Mouse (Mus musculus): ENCODE data around the gene Ush1g. TPM values are rescaled to one million over a fixed set of nuclear protein-coding genes. Genes with fewer than 3 reads are reported as not detected.

The Ush1g gene
- polyA plus RNA-seq, 1 experiment from 2014 or later: 0.26 TPM

DNA sequence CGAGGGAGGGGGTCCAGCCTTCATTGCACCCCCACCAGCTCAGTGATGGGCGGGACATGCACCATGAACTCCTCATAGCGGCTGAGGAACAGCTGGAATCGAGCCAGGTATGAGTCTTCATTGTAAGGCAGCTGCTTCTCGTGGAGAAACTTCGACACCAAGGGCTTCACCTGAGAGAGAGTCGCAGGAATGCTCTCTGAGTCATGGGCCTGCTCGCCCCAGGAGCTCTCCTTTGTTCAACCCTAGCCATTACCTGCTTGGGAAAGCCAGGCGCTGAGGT is 38.4 kb downstream of the Ush1g start:
- H3K36me3 ChIP-seq: no peaks in the 10 kb centered on the region
- H3K9me3 ChIP-seq: no peaks in the 10 kb centered on the region
- H3K27me3 ChIP-seq (ENCODE audit: insufficient read depth, poor library complexity, severe bottlenecking): no peaks in the 10 kb centered on the region
- no peak for DNase-seq (ENCODE audit: low spot score)
- H3K27ac ChIP-seq: no peak overlapping the region
- no peak overlapping the region for H3K4me3 ChIP-seq
- 73% methylated on average over 9 of the region's 9 CpGs for WGBS
- H3K4me1 ChIP-seq: peaks cover 24% of the 10 kb centered on the region

DNA sequence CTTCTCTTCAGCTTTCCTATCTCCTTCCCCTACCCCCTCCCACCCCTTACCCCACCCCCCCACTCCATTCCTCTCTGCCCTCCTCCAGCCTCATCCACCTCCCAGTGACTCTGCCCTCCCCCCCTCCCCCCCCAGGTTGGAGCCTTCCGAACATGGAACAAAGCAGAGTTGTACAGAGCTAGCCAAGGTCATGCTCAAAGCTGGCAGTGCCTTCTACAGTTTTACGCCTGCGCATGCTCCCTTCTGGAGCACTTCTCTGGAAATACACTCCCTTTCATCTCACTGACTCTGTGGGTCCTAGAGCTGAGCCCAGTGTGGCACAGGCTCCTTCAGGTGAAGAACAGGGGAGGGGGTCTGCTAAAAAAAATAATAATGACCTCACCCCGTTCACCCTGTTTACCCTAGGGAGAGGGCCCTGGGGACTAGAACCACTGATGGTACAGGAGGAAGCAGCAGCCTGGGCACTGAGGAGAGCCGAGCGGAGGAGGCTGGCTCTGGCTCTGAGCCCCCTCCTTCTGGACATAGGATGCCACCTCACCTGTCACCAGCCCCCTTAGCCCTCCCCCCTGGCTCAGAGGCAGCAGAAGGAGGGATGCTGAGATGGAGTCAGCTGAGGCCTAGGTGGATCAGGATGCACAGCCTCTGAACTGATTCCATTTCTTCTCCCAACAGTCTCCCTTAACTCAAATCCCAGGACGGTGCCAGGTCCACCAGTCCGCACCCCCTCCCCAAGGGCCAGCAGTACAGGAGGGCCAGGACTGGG is 38.9 kb downstream of the Ush1g start:
- H3K4me3 ChIP-seq: no peak overlapping the region
- H3K9me3 ChIP-seq: no peaks in the 10 kb centered on the region
- 79% methylated on average over 8 of the region's 8 CpGs for WGBS
- H3K27me3 ChIP-seq (ENCODE audit: insufficient read depth, poor library complexity, severe bottlenecking): no peaks in the 10 kb centered on the region
- H3K36me3 ChIP-seq: no peaks in the 10 kb centered on the region
- no peak for DNase-seq (ENCODE audit: low spot score)
- H3K27ac ChIP-seq: peak overlapping the region; percentile 30; the same call in 1 of the 2 replicates
- H3K4me1 ChIP-seq: peaks cover 27% of the 10 kb centered on the region

GRCm38 (mm10) chr11:115282295-115282694 is 39.5 kb downstream of the Ush1g start:
- Histone ChIP-seq H3K36me3 (no peaks in the 10 kb centered on the region), H3K27ac (no peak overlapping the region), H3K27me3 (ENCODE audit: insufficient read depth, poor library complexity, severe bottlenecking) (no peaks in the 10 kb centered on the region), H3K9me3 (no peaks in the 10 kb centered on the region), H3K4me1 (peaks cover 30% of the 10 kb centered on the region), H3K4me3 (no peak overlapping the region)
- 68% methylated on average over 8 of the region's 8 CpGs for WGBS
- DNase-seq (ENCODE audit: low spot score): no peak

DNA sequence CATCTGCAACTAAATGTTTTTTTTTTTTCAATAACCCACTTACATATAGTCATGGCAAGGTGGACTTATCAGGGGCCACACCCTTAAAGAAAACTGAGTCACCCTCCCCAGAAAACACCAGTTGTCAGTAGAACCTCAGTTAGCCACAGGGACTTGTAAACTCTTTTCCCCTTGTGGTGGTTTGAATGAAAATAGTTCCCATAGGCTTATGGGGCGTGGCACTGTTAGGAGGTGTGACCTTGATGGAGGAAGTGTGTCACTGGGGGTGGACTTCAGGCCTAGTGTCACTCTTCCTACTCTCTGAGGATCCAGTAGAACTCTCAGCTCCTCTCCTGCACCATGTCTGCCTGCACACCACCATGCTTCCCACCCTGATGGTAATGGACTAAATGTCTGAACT is 42.1 kb downstream of the Ush1g start:
- Histone ChIP-seq H3K27me3 (ENCODE audit: insufficient read depth, poor library complexity, severe bottlenecking) (no peaks in the 10 kb centered on the region), H3K4me3 (no peak overlapping the region), H3K36me3 (no peaks in the 10 kb centered on the region), H3K9me3 (no peaks in the 10 kb centered on the region), H3K27ac (no peak overlapping the region), H3K4me1 (peaks cover 41% of the 10 kb centered on the region)
- no peak for DNase-seq (ENCODE audit: low spot score)
- WGBS: 54% methylated on average over 1 of the region's 1 CpGs

DNA sequence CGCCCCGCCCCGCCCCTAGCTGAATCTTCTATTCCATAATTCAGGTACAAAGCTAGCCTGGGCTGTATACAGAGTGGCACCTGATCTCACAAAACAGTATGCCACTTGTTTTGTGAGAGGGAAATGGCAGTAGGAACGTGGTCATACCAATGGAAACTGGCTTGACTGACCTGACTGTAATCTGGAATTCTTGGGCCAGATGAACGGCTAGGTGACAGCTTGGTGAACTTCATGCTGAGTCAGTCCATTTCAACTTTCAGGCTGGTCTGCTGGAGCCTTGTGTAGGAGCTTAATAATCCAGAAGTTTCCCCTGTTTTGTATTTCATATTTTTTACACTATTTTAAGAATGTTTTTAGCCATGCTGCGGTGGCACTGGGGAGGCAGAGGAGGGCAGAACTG is 43.7 kb downstream of the Ush1g start:
- H3K4me3 ChIP-seq: peak overlapping the region; percentile 71
- H3K9me3 ChIP-seq: no peaks in the 10 kb centered on the region
- WGBS: 68% methylated on average over 6 of the region's 6 CpGs

GRCm38 (mm10) chr11:115277604-115277975 is 44.3 kb downstream of the Ush1g start:
- peak overlapping the region; percentile 71 for H3K4me3 ChIP-seq
- DNase-seq (ENCODE audit: low spot score): no peak
- H3K27me3 ChIP-seq (ENCODE audit: insufficient read depth, poor library complexity, severe bottlenecking): peaks cover 4% of the 10 kb centered on the region; the same call in 1 of the 2 replicates
- no peaks in the 10 kb centered on the region for H3K9me3 ChIP-seq
- H3K27ac ChIP-seq: peak overlapping the region; percentile 89
- no peaks in the 10 kb centered on the region for H3K36me3 ChIP-seq
- H3K4me1 ChIP-seq: peaks cover 48% of the 10 kb centered on the region
- 16% methylated on average over 7 of the region's 7 CpGs for WGBS

More for the DNA sequence above, 43.7 kb downstream of the Ush1g start:
- H3K27ac ChIP-seq: peak overlapping the region; percentile 89; the same call in 1 of the 2 replicates
- H3K4me1 ChIP-seq: peaks cover 47% of the 10 kb centered on the region
- no peaks in the 10 kb centered on the region for H3K36me3 ChIP-seq
- DNase-seq (ENCODE audit: low spot score): no peak
- H3K27me3 ChIP-seq (ENCODE audit: insufficient read depth, poor library complexity, severe bottlenecking): no peaks in the 10 kb centered on the region

GRCm38 (mm10) chr11:115276780-115277603 is 44.8 kb downstream of the Ush1g start, which contains the start of gene Fdxr:
Gene Fdxr (minus strand): TSS chr11:115277050.
- Histone ChIP-seq H3K27me3 (ENCODE audit: insufficient read depth, poor library complexity, severe bottlenecking) (peaks cover 10% of the 10 kb centered on the region), H3K27ac (peak within 1 kb of the TSS; percentile 90), H3K4me1 (peaks cover 43% of the 10 kb centered on the region), H3K36me3 (no peaks in the 10 kb centered on the region), H3K9me3 (no peaks in the 10 kb centered on the region), H3K4me3 (peak within 1 kb of the TSS; percentile 71)
- under 1% methylated on average over 42 of the region's 42 CpGs for WGBS
- peak; percentile 99 for DNase-seq (ENCODE audit: low spot score)

- peak overlapping the region; percentile 90; the same call in 1 of the 2 replicates for H3K27ac ChIP-seq
- peaks cover 44% of the 10 kb centered on the region for H3K4me1 ChIP-seq
- H3K9me3 ChIP-seq: no peaks in the 10 kb centered on the region
- H3K4me3 ChIP-seq: peak overlapping the region; percentile 71
- no peak for DNase-seq (ENCODE audit: low spot score)
- H3K36me3 ChIP-seq: no peaks in the 10 kb centered on the region
- WGBS: 63% methylated on average over 3 of the region's 3 CpGs
- H3K27me3 ChIP-seq (ENCODE audit: insufficient read depth, poor library complexity, severe bottlenecking): peaks cover 20% of the 10 kb centered on the region
Observed at GRCm38 (mm10) chr11:115275954-115276353, 45.9 kb downstream of the Ush1g start.

- Histone ChIP-seq H3K9me3 (no peaks in the 10 kb centered on the region), H3K4me3 (no peak overlapping the region), H3K36me3 (no peaks in the 10 kb centered on the region), H3K4me1 (peaks cover 44% of the 10 kb centered on the region), H3K27ac (no peak overlapping the region), H3K27me3 (ENCODE audit: insufficient read depth, poor library complexity, severe bottlenecking) (peaks cover 20% of the 10 kb centered on the region)
- 71% methylated on average over 6 of the region's 6 CpGs for WGBS
- DNase-seq (ENCODE audit: low spot score): no peak
Observed at GRCm38 (mm10) chr11:115275509-115275908, 46.3 kb downstream of the Ush1g start.

DNA sequence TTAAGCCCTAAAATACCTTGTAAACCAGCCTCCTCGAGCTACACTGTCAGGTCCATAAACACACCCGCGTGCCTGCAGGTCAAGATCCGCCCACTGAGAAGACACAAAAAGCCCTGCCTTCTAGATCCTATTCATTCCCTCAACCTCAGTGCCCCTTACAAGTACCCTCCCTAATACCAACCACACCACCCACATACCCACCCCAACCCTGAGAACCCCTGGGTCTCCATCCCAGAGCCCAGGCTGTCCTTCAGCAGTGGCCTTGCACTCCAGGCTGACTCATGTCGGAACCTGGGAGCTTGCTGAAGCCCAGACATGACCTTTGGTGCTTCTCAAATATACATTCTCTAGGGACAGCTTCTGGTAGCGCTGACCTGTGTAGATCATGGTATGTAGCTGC is 47.1 kb downstream of the Ush1g start:
- H3K4me3 ChIP-seq: no peak overlapping the region
- 89% methylated on average over 6 of the region's 6 CpGs for WGBS
- H3K4me1 ChIP-seq: peaks cover 50% of the 10 kb centered on the region
- no peaks in the 10 kb centered on the region for H3K9me3 ChIP-seq
- peaks cover 25% of the 10 kb centered on the region for H3K27me3 ChIP-seq (ENCODE audit: insufficient read depth, poor library complexity, severe bottlenecking)
- H3K36me3 ChIP-seq: no peaks in the 10 kb centered on the region
- H3K27ac ChIP-seq: no peak overlapping the region
- no peak for DNase-seq (ENCODE audit: low spot score)

GRCm38 (mm10) chr11:115274178-115274577 is 47.7 kb downstream of the Ush1g start:
- Histone ChIP-seq H3K36me3 (peaks cover 3% of the 10 kb centered on the region), H3K27ac (no peak overlapping the region), H3K9me3 (no peaks in the 10 kb centered on the region), H3K4me1 (peaks cover 51% of the 10 kb centered on the region), H3K27me3 (ENCODE audit: insufficient read depth, poor library complexity, severe bottlenecking) (peaks cover 31% of the 10 kb centered on the region), H3K4me3 (no peak overlapping the region)
- 80% methylated on average over 7 of the region's 7 CpGs for WGBS
- no peak for DNase-seq (ENCODE audit: low spot score)

- Histone ChIP-seq H3K4me3 (no peak overlapping the region), H3K27ac (no peak overlapping the region), H3K9me3 (no peaks in the 10 kb centered on the region), H3K27me3 (ENCODE audit: insufficient read depth, poor library complexity, severe bottlenecking) (peaks cover 36% of the 10 kb centered on the region), H3K4me1 (peaks cover 51% of the 10 kb centered on the region), H3K36me3 (peaks cover 7% of the 10 kb centered on the region)
- DNase-seq (ENCODE audit: low spot score): no peak
- WGBS: 63% methylated on average over 7 of the region's 7 CpGs
Observed at GRCm38 (mm10) chr11:115273735-115274134, 48.1 kb downstream of the Ush1g start.

DNA sequence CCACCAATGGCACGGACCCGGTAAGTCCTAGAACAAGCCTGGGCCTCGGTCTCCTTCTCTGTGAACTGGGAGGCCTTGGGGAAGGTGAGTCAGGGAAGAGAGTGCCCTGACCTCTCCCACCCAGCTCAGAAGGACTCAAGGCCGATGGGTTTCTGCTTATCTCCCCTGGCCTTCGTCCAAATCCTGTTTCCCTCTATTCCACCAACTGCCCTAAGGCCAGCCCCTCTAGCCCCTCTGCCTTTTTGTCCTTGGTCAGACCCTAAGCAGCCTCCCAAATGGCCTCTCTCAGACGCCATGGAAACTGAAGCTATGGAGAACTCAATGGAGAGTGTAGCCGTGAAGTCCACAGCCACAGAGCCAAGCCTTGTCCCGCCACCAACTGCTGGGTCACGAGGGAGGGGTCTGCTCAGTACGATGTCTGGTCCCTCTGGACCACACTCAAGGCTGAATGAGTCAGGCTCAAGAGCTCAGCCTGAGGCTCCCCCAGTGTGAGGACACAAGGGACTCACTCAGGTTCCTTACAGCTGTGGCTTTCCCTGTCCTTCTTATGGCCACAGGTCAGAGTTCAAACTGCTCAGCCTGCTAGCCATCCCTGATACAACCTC is 48.8 kb downstream of the Ush1g start:
- no peak for DNase-seq (ENCODE audit: low spot score)

More for the DNA sequence above, 48.8 kb downstream of the Ush1g start:
- H3K4me3 ChIP-seq: no peak overlapping the region
- H3K9me3 ChIP-seq: no peaks in the 10 kb centered on the region
- peaks cover 12% of the 10 kb centered on the region for H3K36me3 ChIP-seq
- no peak overlapping the region for H3K27ac ChIP-seq
- H3K27me3 ChIP-seq (ENCODE audit: insufficient read depth, poor library complexity, severe bottlenecking): peaks cover 43% of the 10 kb centered on the region
- H3K4me1 ChIP-seq: peaks cover 51% of the 10 kb centered on the region
- WGBS: 71% methylated on average over 10 of the region's 10 CpGs
